Mouse (Mus musculus) bone marrow, adult 2 months (tissue): ENCODE results near the gene 1110065P20Rik. TPM values are rescaled to one million over a fixed set of nuclear protein-coding genes. Genes with fewer than 3 reads are reported as not detected.

Experiments
- H3K27ac ChIP-seq: fragments of 200-500 bp; 2 replicates; pipeline ENCODE4 v1.5.1; 2012; ENCODE audit warnings: low read depth, mild to moderate bottlenecking, control low read depth, inconsistent platforms, low read length; ENCODE audit not compliant: control insufficient read depth, poor library complexity, insufficient read depth
- H3K4me1 ChIP-seq: fragments of 200-500 bp; 2 replicates; pipeline ENCODE4 v1.6.1; 2011; ENCODE audit warnings: low read length; ENCODE audit not compliant: control insufficient read depth, insufficient read depth
- H3K4me3 ChIP-seq: fragments of 200-500 bp; replicated peaks from 2 replicates; pipeline ENCODE3; 2011; ENCODE audit warnings: mild to moderate bottlenecking, low read depth, low read length, control low read depth; ENCODE audit not compliant: control insufficient read depth
- CTCF ChIP-seq: fragments of 200-500 bp; IDR thresholded peaks from 2 replicates; pipeline ENCODE4 v1.5.1; 2011; ENCODE audit warnings: low read length, control low read depth; ENCODE audit not compliant: control insufficient read depth, insufficient read depth
- POLR2A ChIP-seq: fragments of 200-500 bp; IDR thresholded peaks from 2 replicates; pipeline ENCODE4 v1.6.1; 2011; ENCODE audit warnings: low read depth, mild to moderate bottlenecking, control low read depth, low read length, borderline replicate concordance; ENCODE audit not compliant: control insufficient read depth
- WGBS: fragments of 180-500 bp; shearing (Covaris S2); methylation state at CpG from one replicate; pipeline ENCODE4 v1.1.7; 2018; 5-methylcytosine and 5-hydroxymethylcytosine counted together
- polyA plus RNA-seq: library from polyadenylated mRNA; stranded (reverse); fragments of >200 nt; gene quantifications from 2 replicates; pipeline ENCODE4 v1.2.4, GENCODE M21; 2011; ENCODE audit warnings: low replicate concordance; ENCODE audit not compliant: missing spikeins, insufficient read depth, insufficient read length

The 1110065P20Rik gene
- polyA plus RNA-seq: 7.8 and 12.3 TPM in 2 replicates

- Histone ChIP-seq H3K4me1 (no peaks in the 10 kb centered on the region), H3K27ac (peak within 1 kb of the TSS; percentile 91)
- TF ChIP-seq CTCF (no peak), POLR2A (no peak)
These were observed at the start of gene 1110065P20Rik for GRCm38 (mm10) chr4:124850933-124851658. Gene 1110065P20Rik (minus strand): TSS chr4:124851196.

GRCm38 (mm10) chr4:124899906-124900305, 48.9 kb upstream of the 1110065P20Rik start:
- no peak overlapping the region; the same call in 1 of the 2 replicates for H3K27ac ChIP-seq
- no peak for TF ChIP-seq CTCF
- TF ChIP-seq POLR2A: no peak
- H3K4me3 ChIP-seq: no peak overlapping the region
- WGBS: 43% methylated on average over 5 of the region's 5 CpGs
- H3K4me1 ChIP-seq: no peaks in the 10 kb centered on the region

More at GRCm38 (mm10) chr4:124850933-124851658, at the start of gene 1110065P20Rik:
- H3K4me3 ChIP-seq: peak within 1 kb of the TSS; percentile 69
- WGBS: under 1% methylated on average over 75 of the region's 75 CpGs

GRCm38 (mm10) chr4:124898428-124898827, 47.4 kb upstream of the 1110065P20Rik start:
- no peak overlapping the region for H3K4me3 ChIP-seq
- WGBS: 65% methylated on average over 10 of the region's 10 CpGs
- TF ChIP-seq CTCF: no peak
- TF ChIP-seq POLR2A: no peak

GRCm38 (mm10) chr4:124894508-124895428, 43.8 kb upstream of the 1110065P20Rik start:
- H3K4me1 ChIP-seq: no peaks in the 10 kb centered on the region
- 4% methylated on average over 83 of the region's 83 CpGs for WGBS
- H3K4me3 ChIP-seq: no peak overlapping the region
- no peak overlapping the region for H3K27ac ChIP-seq
- TF ChIP-seq POLR2A (no peak), CTCF (no peak)

More at GRCm38 (mm10) chr4:124898428-124898827, 47.4 kb upstream of the 1110065P20Rik start:
- H3K27ac ChIP-seq: no peak overlapping the region
- H3K4me1 ChIP-seq: no peaks in the 10 kb centered on the region

- H3K4me3 ChIP-seq: no peak overlapping the region
- WGBS: 34% methylated on average over 6 of the region's 6 CpGs
- H3K27ac ChIP-seq: no peak overlapping the region
- H3K4me1 ChIP-seq: no peaks in the 10 kb centered on the region
- no peak for TF ChIP-seq CTCF
- no peak for TF ChIP-seq POLR2A
These were observed 42.8 kb upstream of the 1110065P20Rik start for GRCm38 (mm10) chr4:124893769-124894168.

GRCm38 (mm10) chr4:124890831-124891230, 39.8 kb upstream of the 1110065P20Rik start:
- no peak for TF ChIP-seq CTCF
- TF ChIP-seq POLR2A: no peak
- Histone ChIP-seq H3K27ac (no peak overlapping the region), H3K4me1 (no peaks in the 10 kb centered on the region), H3K4me3 (no peak overlapping the region)
- 65% methylated on average over 5 of the region's 5 CpGs for WGBS

- Histone ChIP-seq H3K4me3 (no peak overlapping the region), H3K4me1 (no peaks in the 10 kb centered on the region), H3K27ac (no peak overlapping the region)
- 67% methylated on average over 2 of the region's 2 CpGs for WGBS
- TF ChIP-seq POLR2A (no peak), CTCF (no peak)
These were observed 38.9 kb upstream of the 1110065P20Rik start for GRCm38 (mm10) chr4:124889935-124890334.

GRCm38 (mm10) chr4:124888702-124889101, 37.7 kb upstream of the 1110065P20Rik start:
- no peaks in the 10 kb centered on the region for H3K4me1 ChIP-seq
- no peak overlapping the region for H3K4me3 ChIP-seq
- no peak overlapping the region for H3K27ac ChIP-seq
- TF ChIP-seq POLR2A: no peak
- TF ChIP-seq CTCF: no peak
- WGBS: 63% methylated on average over 7 of the region's 7 CpGs
